Mouse (Mus musculus): ENCODE data around the gene Rbm11. TPM values are rescaled to one million over a fixed set of nuclear protein-coding genes. Genes with fewer than 3 reads are reported as not detected.

The Rbm11 gene
- polyA plus RNA-seq (2012; ENCODE audit: insufficient read depth, insufficient read length, low replicate concordance, missing spikeins): not detected in 2 replicates

DNA sequence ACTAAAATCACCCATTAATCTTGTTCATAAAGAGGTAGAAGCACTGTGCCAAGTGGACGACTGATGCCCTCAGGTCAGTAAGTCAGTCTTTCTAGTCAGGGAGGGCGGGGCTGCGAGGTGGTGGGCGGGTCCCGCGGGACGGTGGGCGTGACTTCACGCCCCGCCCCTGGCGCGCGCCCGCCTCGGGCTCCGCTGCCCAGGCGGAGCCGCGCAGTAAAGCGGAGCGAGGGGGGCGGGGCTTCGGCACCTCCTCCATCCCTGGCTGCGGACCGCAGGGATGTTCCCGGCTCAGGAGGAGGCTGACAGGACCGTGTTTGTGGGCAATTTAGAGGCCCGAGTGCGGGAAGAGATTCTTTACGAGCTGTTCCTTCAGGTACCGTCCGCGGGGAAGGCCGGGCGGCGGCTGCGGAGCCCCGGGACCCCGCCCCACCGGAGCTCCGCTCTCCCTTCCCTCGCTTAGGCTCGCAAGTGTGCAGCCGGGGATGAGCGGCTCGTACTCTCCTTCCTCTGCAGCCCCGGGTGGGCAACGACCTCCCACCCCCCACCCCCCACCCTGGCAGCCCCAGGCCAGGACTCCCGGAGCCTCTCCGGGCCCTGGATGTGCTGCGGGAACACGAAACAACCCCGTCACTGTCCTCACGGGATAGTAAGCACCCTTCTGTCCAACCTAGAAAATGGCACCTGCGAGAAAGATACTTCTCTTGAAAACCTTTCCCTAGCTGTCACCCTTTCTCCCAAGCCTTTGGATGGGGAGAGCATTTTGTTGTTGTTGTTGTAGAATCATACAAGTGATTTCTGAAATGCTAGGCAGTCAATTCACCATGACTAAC is at the start of gene Rbm11:
Rbm11 (plus strand) TSS at position 174 of the 830 bp plus-strand sequence.
- Histone ChIP-seq H3K4me1 (ENCODE audit: control insufficient read depth, insufficient read depth, low read length) (0 out of 2 replicates have a peak, but pooled peaks cover 3% of the 10 kb centered on the region), H3K27ac (ENCODE audit: insufficient read depth, low read depth, low read length) (no peak within 1 kb of the TSS), H3K4me3 (ENCODE audit: insufficient read depth, low read depth, low read length) (peak within 1 kb of the TSS; percentile 87)
- TF ChIP-seq CTCF (IDR thresholded peaks at IDR 0.05; ENCODE audit: insufficient read depth, low read depth, low read length) (no peak), POLR2A (IDR thresholded peaks at IDR 0.05; ENCODE audit: insufficient read depth, low read depth, low read length) (0 out of 2 replicates have a peak, but pooled peaks have one; percentile 39)
- under 1% methylated on average over 51 of the region's 55 CpGs for WGBS

DNA sequence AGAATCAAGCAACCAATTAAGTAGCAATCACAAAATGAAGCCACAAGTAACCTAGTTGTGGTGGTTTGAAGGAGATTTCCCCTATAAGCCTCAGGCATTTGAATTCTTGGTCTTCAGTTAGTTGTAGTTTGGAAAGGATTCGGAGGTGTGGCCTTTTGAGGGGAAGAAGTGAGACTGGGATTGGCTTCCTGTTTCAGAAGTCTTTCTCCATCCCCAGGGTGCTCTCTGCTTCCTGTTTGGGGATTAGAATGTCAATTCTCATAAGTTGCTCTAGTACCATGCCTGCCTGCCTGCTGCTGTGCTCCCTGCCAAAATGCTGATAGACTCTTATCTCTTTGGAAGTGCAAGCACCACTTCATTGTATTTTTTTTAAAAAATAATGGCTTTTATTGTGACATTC is 47.3 kb upstream of the Rbm11 start:
- TF ChIP-seq POLR2A (IDR thresholded peaks at IDR 0.05; ENCODE audit: insufficient read depth, low read depth, low read length) (no peak), CTCF (IDR thresholded peaks at IDR 0.05; ENCODE audit: insufficient read depth, low read depth, low read length) (no peak)
- Histone ChIP-seq H3K4me1 (ENCODE audit: control insufficient read depth, insufficient read depth, low read length) (no peaks in the 10 kb centered on the region), H3K27ac (ENCODE audit: insufficient read depth, low read depth, low read length) (no peak overlapping the region), H3K4me3 (ENCODE audit: insufficient read depth, low read depth, low read length) (no peak overlapping the region)
- 90% methylated on average over 1 of the region's 1 CpGs for WGBS

DNA sequence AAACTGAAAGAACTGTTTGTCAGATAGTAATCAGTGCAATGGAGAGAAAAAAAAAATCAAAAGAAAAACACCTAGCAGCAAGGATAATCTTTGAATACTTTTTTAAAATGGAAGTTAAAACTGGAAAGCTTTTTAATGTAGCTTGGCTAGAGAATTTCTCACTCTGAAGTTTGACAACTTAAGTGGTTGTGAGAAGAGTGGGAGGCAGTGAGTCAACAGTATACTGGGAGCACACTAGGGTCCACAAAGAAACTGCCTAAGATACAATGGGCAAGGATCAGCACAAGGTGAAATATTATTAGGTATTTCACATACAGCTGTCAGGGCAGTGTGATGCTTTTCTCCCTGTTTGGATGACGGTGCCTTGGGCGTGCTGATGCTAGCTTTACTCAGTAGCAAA is 29.7 kb upstream of the Rbm11 start:
- Histone ChIP-seq H3K4me3 (ENCODE audit: insufficient read depth, low read depth, low read length) (no peak overlapping the region), H3K27ac (ENCODE audit: insufficient read depth, low read depth, low read length) (no peak overlapping the region), H3K4me1 (ENCODE audit: control insufficient read depth, insufficient read depth, low read length) (no peaks in the 10 kb centered on the region)
- TF ChIP-seq POLR2A (IDR thresholded peaks at IDR 0.05; ENCODE audit: insufficient read depth, low read depth, low read length) (no peak), CTCF (IDR thresholded peaks at IDR 0.05; ENCODE audit: insufficient read depth, low read depth, low read length) (no peak)
- 49% methylated on average over 2 of the region's 2 CpGs for WGBS

DNA sequence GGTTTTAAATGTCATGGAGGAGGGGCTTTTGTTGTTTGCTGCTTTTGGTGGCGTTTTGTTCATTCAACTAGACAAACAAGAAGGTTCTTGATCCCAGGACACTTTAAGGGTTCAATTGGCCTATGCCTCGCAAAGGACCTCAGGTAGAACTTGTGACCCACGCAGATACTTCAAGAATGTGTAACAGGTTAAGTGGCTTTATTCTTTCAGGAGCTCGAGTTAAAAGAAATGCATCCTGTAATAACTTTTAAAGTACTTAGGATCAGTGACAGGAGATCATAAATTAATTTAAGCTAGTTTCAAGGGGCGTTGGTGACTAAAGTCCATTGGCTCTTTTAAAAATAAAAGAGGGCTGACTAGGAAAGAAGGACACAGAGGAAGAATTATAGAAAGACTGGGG is 10.4 kb upstream of the Rbm11 start:
- WGBS: 84% methylated on average over 5 of the region's 5 CpGs
- Histone ChIP-seq H3K27ac (ENCODE audit: insufficient read depth, low read depth, low read length) (no peak overlapping the region), H3K4me1 (ENCODE audit: control insufficient read depth, insufficient read depth, low read length) (no peaks in the 10 kb centered on the region; the same call in 1 of the 2 replicates), H3K4me3 (ENCODE audit: insufficient read depth, low read depth, low read length) (no peak overlapping the region)
- no peak for TF ChIP-seq CTCF (IDR thresholded peaks at IDR 0.05; ENCODE audit: insufficient read depth, low read depth, low read length)
- TF ChIP-seq POLR2A (IDR thresholded peaks at IDR 0.05; ENCODE audit: insufficient read depth, low read depth, low read length): no peak

- 62% methylated on average over 7 of the region's 7 CpGs for WGBS
- Histone ChIP-seq H3K4me1 (ENCODE audit: control insufficient read depth, insufficient read depth, low read length) (no peaks in the 10 kb centered on the region; the same call in 1 of the 2 replicates), H3K27ac (ENCODE audit: insufficient read depth, low read depth, low read length) (no peak within 1 kb of the TSS), H3K4me3 (ENCODE audit: insufficient read depth, low read depth, low read length) (no peak within 1 kb of the TSS)
- TF ChIP-seq CTCF (IDR thresholded peaks at IDR 0.05; ENCODE audit: insufficient read depth, low read depth, low read length) (no peak), POLR2A (IDR thresholded peaks at IDR 0.05; ENCODE audit: insufficient read depth, low read depth, low read length) (no peak)
Observed at GRCm38 (mm10) chr16:75585961-75586360, 6.7 kb upstream of the Rbm11 start, which contains the start of gene Lipi. Gene Lipi, minus strand, starts transcription at chr16:75586061.

DNA sequence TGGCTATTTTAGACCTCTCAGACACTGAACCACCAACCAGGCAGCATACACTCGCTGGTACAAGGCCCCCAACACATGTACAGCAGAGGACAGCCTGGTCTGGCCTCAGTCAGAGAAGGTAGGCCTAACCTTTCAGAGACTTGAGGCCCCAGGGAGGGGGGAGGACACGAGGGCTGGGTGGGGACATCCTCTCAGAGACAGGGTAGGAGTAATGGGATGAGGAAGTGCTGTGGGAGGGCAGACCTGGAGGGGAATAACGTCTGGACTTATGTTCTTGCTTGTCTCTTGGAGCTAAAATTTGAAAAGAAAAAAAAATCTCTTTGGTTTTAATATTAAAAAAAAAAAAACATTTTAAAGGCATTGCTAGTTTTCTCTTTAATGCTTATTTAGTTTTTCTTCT is 6.2 kb upstream of the Rbm11 start:
- no peaks in the 10 kb centered on the region; the same call in 1 of the 2 replicates for H3K4me1 ChIP-seq (ENCODE audit: control insufficient read depth, insufficient read depth, low read length)
- no peak overlapping the region for H3K4me3 ChIP-seq (ENCODE audit: insufficient read depth, low read depth, low read length)
- TF ChIP-seq POLR2A (IDR thresholded peaks at IDR 0.05; ENCODE audit: insufficient read depth, low read depth, low read length): no peak
- TF ChIP-seq CTCF (IDR thresholded peaks at IDR 0.05; ENCODE audit: insufficient read depth, low read depth, low read length): no peak
- 49% methylated on average over 3 of the region's 3 CpGs for WGBS
- no peak overlapping the region for H3K27ac ChIP-seq (ENCODE audit: insufficient read depth, low read depth, low read length)

- H3K4me1 ChIP-seq (ENCODE audit: control insufficient read depth, insufficient read depth, low read length): 0 out of 2 replicates have a peak, but pooled peaks cover 3% of the 10 kb centered on the region
- TF ChIP-seq CTCF (IDR thresholded peaks at IDR 0.05; ENCODE audit: insufficient read depth, low read depth, low read length): no peak
- TF ChIP-seq POLR2A (IDR thresholded peaks at IDR 0.05; ENCODE audit: insufficient read depth, low read depth, low read length): no peak
- WGBS: 6% methylated on average over 15 of the region's 15 CpGs
- no peak overlapping the region for H3K27ac ChIP-seq (ENCODE audit: insufficient read depth, low read depth, low read length)
- peak overlapping the region; percentile 14; the same call in 1 of the 2 replicates for H3K4me3 ChIP-seq (ENCODE audit: insufficient read depth, low read depth, low read length)
Observed at GRCm38 (mm10) chr16:75593501-75594183, 998 bp downstream of the Rbm11 start.

DNA sequence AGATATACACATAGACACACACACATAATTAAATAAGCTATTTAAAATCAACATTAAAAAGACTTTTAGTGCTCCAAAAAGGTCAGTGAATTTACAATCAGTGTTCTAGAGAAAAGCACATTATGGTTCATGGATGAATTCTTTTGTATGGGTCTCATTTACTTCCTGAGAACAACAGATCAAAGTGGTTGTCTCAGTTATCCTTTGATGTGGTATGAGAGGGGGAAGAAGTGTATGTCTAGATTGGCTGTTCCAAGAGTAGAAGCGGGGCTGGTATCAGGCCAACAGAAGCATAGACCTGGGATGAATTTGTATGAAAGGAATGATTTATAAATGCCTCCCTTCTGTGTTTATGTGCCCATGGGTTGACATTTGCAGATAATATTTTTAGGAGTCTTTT is 13.8 kb downstream of the Rbm11 start:
- Histone ChIP-seq H3K27ac (ENCODE audit: insufficient read depth, low read depth, low read length) (no peak overlapping the region), H3K4me1 (ENCODE audit: control insufficient read depth, insufficient read depth, low read length) (no peaks in the 10 kb centered on the region), H3K4me3 (ENCODE audit: insufficient read depth, low read depth, low read length) (no peak overlapping the region)
- TF ChIP-seq CTCF (IDR thresholded peaks at IDR 0.05; ENCODE audit: insufficient read depth, low read depth, low read length) (no peak), POLR2A (IDR thresholded peaks at IDR 0.05; ENCODE audit: insufficient read depth, low read depth, low read length) (no peak)
- WGBS: 78% methylated on average over 1 of the region's 1 CpGs

DNA sequence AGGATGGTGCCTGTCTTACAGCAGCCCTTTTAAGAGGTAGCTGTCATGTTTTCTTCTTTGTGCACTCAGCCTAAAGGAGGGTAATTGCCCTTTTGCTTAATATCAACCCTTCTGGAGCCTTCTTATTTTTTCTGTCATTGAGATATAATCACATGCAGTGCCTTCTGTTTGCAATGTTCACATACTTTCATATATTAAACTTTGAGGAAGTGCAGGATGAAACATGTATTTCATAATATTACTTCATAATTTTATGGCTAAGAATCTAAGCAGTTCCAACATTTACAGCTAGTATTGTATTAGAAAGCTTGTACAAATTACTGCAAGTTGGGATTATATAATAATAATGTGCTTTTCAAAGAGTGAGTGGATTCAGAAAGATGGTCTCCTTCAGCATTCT is 19.9 kb downstream of the Rbm11 start:
- TF ChIP-seq CTCF (IDR thresholded peaks at IDR 0.05; ENCODE audit: insufficient read depth, low read depth, low read length): no peak
- no peak for TF ChIP-seq POLR2A (IDR thresholded peaks at IDR 0.05; ENCODE audit: insufficient read depth, low read depth, low read length)
- H3K27ac ChIP-seq (ENCODE audit: insufficient read depth, low read depth, low read length): no peak overlapping the region
- H3K4me1 ChIP-seq (ENCODE audit: control insufficient read depth, insufficient read depth, low read length): no peaks in the 10 kb centered on the region
- H3K4me3 ChIP-seq (ENCODE audit: insufficient read depth, low read depth, low read length): no peak overlapping the region

Data from olfactory bulb, adult 2 months (tissue).